Mouse (Mus musculus): ENCODE data around the gene Dbf4. TPM values are rescaled to one million over a fixed set of nuclear protein-coding genes. Genes with fewer than 3 reads are reported as not detected.

Gene Dbf4
- total and polyA plus RNA-seq, 3 experiments = 36.0 to 141 (median 139) TPM

DNA sequence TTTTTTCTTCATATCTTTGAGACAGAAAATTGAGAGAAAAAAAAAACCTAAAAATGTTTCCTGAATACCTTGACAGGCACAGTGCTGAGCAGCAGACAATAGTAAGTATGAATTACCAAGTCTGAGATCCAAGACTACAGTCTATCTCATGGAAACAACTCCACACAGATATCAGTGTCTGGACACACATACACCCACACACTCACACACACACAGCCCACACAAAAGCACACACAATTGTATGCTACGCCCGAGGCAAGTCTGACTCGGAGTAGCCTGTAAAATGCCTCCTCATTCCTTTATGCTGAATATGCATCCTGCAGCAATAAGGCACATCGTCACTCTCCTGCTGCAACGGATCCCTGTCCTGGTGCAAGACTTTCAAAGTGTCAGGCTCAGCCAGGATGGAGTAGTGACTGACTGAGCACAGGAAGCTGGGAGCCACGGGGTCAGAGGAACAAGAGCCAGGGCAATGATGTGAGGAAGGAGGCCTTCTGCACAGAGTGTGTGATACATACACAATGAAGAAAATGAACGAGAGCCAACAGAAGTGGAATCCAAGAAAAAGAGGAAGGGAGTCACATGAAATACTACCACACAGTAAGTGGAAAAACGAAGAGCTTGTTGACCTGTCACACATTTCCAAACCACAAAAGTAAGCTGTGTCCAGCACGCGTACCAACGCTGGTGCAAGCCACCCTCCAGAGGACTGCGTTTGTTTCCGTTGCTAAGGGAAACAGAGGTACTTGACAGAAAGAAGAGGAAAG, 65.4 kb downstream of the Dbf4 start:
- ATAC-seq (ENCODE audit: extremely low read depth, insufficient number of reproducible peaks, low FRiP score, poor library complexity, severe bottlenecking) = no peak
- peaks cover 3% of the 10 kb centered on the region; the same call in 1 of the 2 replicates for H3K27me3 ChIP-seq (ENCODE audit: insufficient read depth, low read length)

DNA sequence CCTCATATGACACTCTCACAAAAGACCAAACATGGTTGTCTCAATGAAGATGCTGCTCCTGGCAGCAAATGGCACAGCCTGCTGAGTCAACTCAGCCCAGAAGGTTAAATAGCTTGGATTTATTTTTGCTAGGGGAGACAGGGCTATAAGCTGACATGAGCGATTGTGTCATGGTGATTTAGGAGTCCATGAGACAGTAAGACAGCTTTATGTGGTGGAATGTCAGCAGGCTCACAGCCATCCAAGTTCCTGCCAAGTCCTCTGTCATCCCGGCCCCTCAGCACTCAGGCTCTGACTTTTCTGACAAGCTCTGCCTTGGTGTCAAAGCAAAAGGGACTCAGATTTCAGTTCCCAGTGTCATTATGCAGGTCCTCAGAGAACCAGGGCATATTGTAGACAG, 66.2 kb downstream of the Dbf4 start:
- no peaks in the 10 kb centered on the region for H3K4me1 ChIP-seq (ENCODE audit: insufficient read depth, low read depth, low read length)
- no peaks in the 10 kb centered on the region for H3K36me3 ChIP-seq (replicated peaks)
- no peak overlapping the region for H3K4me3 ChIP-seq (ENCODE audit: low read depth, low read length)
- ATAC-seq (ENCODE audit: extremely low read depth, insufficient number of reproducible peaks, low FRiP score, poor library complexity, severe bottlenecking) = no peak
- no peak for TF ChIP-seq GATA2 (IDR thresholded peaks at IDR 0.05; ENCODE audit: borderline replicate concordance, low read depth, low read length)
- TF ChIP-seq POLR2AphosphoS5 (IDR thresholded peaks at IDR 0.05; ENCODE audit: insufficient replicate concordance, low read depth, low read length) = no peak
- no peak for TF ChIP-seq CTCF (IDR thresholded peaks at IDR 0.05; ENCODE audit: low read depth, low read length)
- TF ChIP-seq TAL1 (conservative IDR thresholded peaks at IDR 0.05; ENCODE audit: low read depth, low read length) = no peak
- TF ChIP-seq GATA1 (IDR thresholded peaks at IDR 0.05; ENCODE audit: borderline replicate concordance, low read length) = no peak
- no peak for DNase-seq (ENCODE audit: low spot score)
- H3K27me3 ChIP-seq (ENCODE audit: insufficient read depth, low read length) = peaks cover 3% of the 10 kb centered on the region; the same call in 1 of the 2 replicates
- H3K9me3 ChIP-seq (replicated peaks) = no peaks in the 10 kb centered on the region

More for the DNA sequence above, 65.4 kb downstream of the Dbf4 start:
- no peaks in the 10 kb centered on the region for H3K4me1 ChIP-seq (ENCODE audit: insufficient read depth, low read depth, low read length)
- no peaks in the 10 kb centered on the region for H3K9me3 ChIP-seq (replicated peaks)
- DNase-seq (ENCODE audit: low spot score) = no peak
- no peaks in the 10 kb centered on the region for H3K36me3 ChIP-seq (replicated peaks)
- H3K4me3 ChIP-seq (ENCODE audit: low read depth, low read length) = no peak overlapping the region
- TF ChIP-seq GATA2 (IDR thresholded peaks at IDR 0.05; ENCODE audit: borderline replicate concordance, low read depth, low read length) (no peak), GATA1 (IDR thresholded peaks at IDR 0.05; ENCODE audit: borderline replicate concordance, low read length) (no peak), TAL1 (conservative IDR thresholded peaks at IDR 0.05; ENCODE audit: low read depth, low read length) (no peak), POLR2AphosphoS5 (IDR thresholded peaks at IDR 0.05; ENCODE audit: insufficient replicate concordance, low read depth, low read length) (no peak), CTCF (IDR thresholded peaks at IDR 0.05; ENCODE audit: low read depth, low read length) (no peak)

GRCm38 (mm10) chr5:8349557-8349956, 73.0 kb downstream of the Dbf4 start:
- Histone ChIP-seq H3K4me1 (ENCODE audit: insufficient read depth, low read depth, low read length) (no peaks in the 10 kb centered on the region), H3K9me3 (replicated peaks) (no peaks in the 10 kb centered on the region), H3K4me3 (ENCODE audit: low read depth, low read length) (no peak overlapping the region), H3K27me3 (ENCODE audit: insufficient read depth, low read length) (peaks cover 3% of the 10 kb centered on the region), H3K36me3 (replicated peaks) (no peaks in the 10 kb centered on the region)
- ATAC-seq (ENCODE audit: extremely low read depth, insufficient number of reproducible peaks, low FRiP score, poor library complexity, severe bottlenecking) (no peak), DNase-seq (ENCODE audit: low spot score) (no peak)
- TF ChIP-seq GATA2 (IDR thresholded peaks at IDR 0.05; ENCODE audit: borderline replicate concordance, low read depth, low read length) (no peak), CTCF (IDR thresholded peaks at IDR 0.05; ENCODE audit: low read depth, low read length) (no peak), GATA1 (IDR thresholded peaks at IDR 0.05; ENCODE audit: borderline replicate concordance, low read length) (no peak), POLR2AphosphoS5 (IDR thresholded peaks at IDR 0.05; ENCODE audit: insufficient replicate concordance, low read depth, low read length) (no peak), TAL1 (conservative IDR thresholded peaks at IDR 0.05; ENCODE audit: low read depth, low read length) (no peak)

Other genes starting within 250 kb of the Dbf4 start
- gene Adam22, start 54.6 kb downstream of the Dbf4 start, total RNA-seq (2014; fragmentation: Nextera tagmentation) = 0.30 TPM in 1 of 2 replicates, not detected in the other
- 0.06 and 0.27 TPM in 2 replicates for gene Adam22, start 54.6 kb downstream of the Dbf4 start, total RNA-seq (2017)
- not detected in 2 replicates for gene Adam22, start 54.6 kb downstream of the Dbf4 start, polyA plus RNA-seq (2012)
- 44.3 and 44.7 TPM in 2 replicates for gene Slc25a40, start 134 bp upstream of the Dbf4 start, total RNA-seq (2014; fragmentation: Nextera tagmentation)
- 18.9 and 23.6 TPM in 2 replicates for gene Slc25a40, start 134 bp upstream of the Dbf4 start, total RNA-seq (2017)
- gene Slc25a40, start 134 bp upstream of the Dbf4 start, polyA plus RNA-seq (2012) = 1.3 and 1.6 TPM in 2 replicates
- 0.87 TPM in 1 of 2 replicates, not detected in the other for gene Rundc3b, start 200.2 kb upstream of the Dbf4 start, total RNA-seq (2014; fragmentation: Nextera tagmentation)
- 0.58 and 0.76 TPM in 2 replicates for gene Rundc3b, start 200.2 kb upstream of the Dbf4 start, total RNA-seq (2017)
- gene Rundc3b, start 200.2 kb upstream of the Dbf4 start, polyA plus RNA-seq (2012) = 0.04 and 0.07 TPM in 2 replicates
- gene Abcb1a, start 237.4 kb upstream of the Dbf4 start, total RNA-seq (2014; fragmentation: Nextera tagmentation) = not detected in 2 replicates
- gene Abcb1a, start 237.4 kb upstream of the Dbf4 start, total RNA-seq (2017) = 0.06 TPM in 1 of 2 replicates, not detected in the other
- gene Abcb1a, start 237.4 kb upstream of the Dbf4 start, polyA plus RNA-seq (2012) = not detected in 2 replicates